Mouse (Mus musculus) bone marrow macrophage, adult 2 months (primary cell): ENCODE results near the gene Adm2.

Source experiments
- CTCF ChIP-seq: IDR thresholded peaks from 2 replicates; pipeline ENCODE4 v1.5.1; 2012; ENCODE audit warnings: low read depth, mild to moderate bottlenecking, low read length, moderate library complexity
- POLR2A ChIP-seq: IDR thresholded peaks from 2 replicates; pipeline ENCODE4 v1.6.1; 2012; ENCODE audit warnings: mild to moderate bottlenecking, low read depth, low read length, borderline replicate concordance

DNA sequence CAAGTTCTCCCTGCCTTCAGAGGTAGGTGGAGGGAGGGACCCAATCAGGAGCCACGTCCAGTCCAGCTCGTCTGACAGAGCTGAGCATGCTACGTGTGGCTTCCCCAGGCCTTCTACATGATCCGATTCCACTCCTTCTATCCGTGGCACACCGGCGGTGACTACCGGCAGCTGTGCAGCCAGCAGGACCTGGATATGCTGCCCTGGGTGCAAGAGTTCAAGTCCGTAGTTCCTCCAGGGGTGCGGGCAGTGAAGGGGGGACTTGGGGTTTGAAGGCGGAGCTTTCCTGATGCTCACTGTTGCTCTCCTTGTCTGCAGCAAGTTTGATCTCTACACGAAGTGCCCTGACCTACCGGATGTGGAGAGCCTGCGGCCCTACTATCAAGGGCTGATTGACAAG is 13.9 kb downstream of the Adm2 start:
- TF ChIP-seq POLR2A (no peak), CTCF (no peak)
